Mouse (Mus musculus): ENCODE measurements around the gene Abhd17a.

- no peak for TF ChIP-seq CTCF (IDR thresholded peaks at IDR 0.05; ENCODE audit: low read depth)
- no peak for TF ChIP-seq EP300 (optimal IDR thresholded peaks at IDR 0.05)
Observed at GRCm38 (mm10) chr10:80572477-80572876, 17.7 kb downstream of the Abhd17a start.

All from stomach, postnatal 0 days (tissue).